Mouse (Mus musculus): ENCODE data around the gene Caskin1. TPM values are rescaled to one million over a fixed set of nuclear protein-coding genes. Genes with fewer than 3 reads are reported as not detected.

Gene Caskin1
- polyA plus RNA-seq, 1 experiment = 1.7 TPM

DNA sequence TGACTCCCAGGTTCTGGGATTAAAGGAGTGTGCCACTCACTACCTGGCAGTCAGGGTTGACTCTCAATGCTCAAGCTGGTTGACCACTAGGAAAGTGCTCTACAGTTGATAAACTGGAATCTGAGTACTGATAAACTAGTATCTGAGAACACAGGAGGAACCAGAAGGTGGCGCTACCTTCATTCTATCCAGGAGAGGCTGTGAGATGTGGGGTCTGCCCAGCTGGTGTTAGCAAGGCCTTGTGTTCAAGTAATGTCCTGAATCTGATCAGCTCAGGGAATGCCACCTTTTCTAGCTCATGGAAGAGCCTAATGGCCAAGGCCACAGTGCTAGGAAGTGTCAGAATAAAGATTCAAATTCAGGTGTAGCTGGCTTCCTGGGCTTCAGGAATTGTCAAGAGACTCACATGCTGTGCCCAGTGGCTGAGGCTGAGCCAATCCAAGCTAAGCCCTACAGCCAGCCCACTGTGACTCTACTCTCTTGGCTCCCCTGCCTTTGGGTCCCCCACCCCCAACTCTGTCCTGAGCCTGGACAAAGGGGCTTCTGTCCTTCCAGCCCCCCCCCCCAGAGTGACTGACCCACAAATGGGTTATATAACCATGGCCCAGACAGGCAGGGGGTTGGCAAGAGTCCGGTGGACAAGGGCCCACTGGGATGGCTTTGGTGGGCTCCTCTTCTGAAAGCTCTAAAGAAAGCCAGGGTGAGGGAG is 6.4 kb downstream of the Caskin1 start:
- no peak for DNase-seq (ENCODE audit: low read depth)

DNA sequence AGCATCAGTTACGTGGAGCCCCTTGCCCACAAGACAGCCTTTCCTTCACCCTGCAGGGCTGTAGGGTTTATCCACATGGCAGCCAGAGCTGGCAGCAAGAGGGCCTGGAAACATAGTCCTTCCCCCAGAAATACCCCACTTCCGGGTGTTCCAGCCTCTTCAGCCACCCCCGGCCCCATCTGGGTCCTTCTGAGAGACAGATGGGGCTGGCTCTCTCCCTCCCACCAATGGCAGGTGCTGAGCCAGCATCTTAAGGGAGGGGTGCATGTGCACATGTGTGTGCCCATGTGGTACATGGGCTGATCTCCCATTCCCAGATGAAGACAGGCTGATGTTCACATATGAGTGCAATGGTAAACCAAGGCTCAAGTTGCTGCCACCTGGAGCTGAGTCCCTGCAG is 7.0 kb downstream of the Caskin1 start:
- DNase-seq (ENCODE audit: low read depth) = no peak

DNA sequence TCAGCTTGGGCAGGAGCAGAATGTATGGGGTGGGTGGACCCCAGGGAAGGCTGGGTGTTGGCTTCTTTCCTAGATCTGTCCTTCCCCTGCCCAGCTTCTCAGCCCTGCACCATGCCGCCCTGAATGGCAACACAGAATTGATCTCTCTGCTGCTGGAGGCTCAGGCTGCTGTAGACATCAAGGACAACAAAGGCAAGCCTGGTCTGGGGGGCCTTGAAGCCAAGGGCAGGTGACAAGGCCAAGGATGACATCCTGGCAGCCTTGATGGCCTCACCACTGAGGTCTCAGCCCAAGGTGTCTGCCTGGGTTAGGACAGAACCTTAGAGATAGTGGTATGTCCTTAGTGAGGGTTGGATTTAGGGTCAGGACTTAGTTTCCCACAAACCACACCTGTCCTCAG is 7.6 kb downstream of the Caskin1 start:
- no peak for DNase-seq (ENCODE audit: low read depth)

DNA sequence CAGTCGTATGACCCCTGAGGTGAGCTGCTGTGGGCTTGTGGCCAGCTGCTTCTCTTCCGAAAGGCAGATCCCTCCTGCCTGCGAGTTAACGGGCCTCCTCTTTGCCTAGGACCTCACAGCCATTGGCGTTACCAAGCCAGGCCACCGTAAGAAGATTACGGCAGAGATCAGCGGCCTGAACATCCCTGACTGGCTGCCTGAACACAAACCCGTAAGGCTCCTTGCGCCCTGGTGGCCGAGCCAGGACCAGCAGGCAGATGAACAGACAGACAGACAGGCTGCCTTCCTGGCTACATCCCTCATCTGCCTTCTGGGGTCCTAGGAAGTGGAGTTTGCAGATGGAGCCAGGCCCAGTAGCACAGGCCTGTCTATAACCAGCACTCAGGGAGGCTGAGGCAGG is 13.8 kb downstream of the Caskin1 start:
- no peak for DNase-seq (ENCODE audit: low read depth)

DNA sequence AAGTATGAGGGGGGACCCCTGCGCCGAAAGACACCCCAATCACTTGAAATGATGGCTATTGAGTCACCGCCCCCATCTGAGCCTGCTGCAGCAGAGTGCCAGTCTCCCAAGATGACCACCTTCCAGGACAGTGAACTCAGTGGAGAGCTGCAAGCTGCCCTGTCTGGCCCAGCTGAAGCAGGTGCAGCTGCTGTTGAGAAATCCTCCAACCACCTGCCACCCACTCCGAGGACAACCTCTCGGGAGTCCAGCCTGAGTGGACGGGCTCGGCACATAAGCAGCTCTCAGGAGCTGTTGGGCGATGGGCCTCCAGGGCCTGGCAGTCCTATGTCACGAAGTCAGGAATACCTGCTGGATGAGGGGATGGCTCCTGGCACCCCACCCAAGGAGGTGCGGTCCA is 15.7 kb downstream of the Caskin1 start:
- no peak for DNase-seq (ENCODE audit: low read depth)

DNA sequence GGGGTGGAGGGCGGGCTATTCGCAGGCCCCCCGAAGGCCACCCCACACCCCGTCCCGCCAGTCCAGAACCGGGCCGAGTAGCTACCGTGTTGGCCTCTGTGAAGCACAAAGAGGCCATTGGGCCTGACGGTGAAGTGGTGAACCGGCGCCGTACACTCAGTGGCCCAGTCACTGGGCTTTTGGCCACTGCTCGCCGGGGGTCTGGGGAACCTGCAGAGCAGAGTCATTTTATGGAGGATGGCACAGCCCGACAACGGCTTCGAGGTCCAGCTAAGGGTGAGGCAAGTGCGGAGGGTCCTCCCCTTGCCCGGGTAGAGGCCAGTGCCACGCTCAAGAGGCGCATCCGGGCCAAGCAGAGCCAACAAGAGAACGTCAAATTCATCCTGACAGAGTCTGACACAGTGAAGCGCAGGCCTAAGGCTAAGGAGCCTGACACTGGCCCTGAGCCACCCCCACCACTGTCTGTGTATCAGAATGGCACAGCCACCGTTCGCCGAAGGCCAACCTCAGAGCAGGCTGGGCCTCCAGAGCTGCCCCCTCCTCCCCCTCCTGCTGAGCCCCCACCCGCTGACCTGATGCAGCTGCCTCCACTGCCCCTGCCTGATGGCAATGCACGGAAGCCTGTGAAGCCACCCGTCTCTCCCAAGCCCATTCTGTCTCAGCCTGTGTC is 17.0 kb downstream of the Caskin1 start:
- no peak for DNase-seq (ENCODE audit: low read depth)

DNA sequence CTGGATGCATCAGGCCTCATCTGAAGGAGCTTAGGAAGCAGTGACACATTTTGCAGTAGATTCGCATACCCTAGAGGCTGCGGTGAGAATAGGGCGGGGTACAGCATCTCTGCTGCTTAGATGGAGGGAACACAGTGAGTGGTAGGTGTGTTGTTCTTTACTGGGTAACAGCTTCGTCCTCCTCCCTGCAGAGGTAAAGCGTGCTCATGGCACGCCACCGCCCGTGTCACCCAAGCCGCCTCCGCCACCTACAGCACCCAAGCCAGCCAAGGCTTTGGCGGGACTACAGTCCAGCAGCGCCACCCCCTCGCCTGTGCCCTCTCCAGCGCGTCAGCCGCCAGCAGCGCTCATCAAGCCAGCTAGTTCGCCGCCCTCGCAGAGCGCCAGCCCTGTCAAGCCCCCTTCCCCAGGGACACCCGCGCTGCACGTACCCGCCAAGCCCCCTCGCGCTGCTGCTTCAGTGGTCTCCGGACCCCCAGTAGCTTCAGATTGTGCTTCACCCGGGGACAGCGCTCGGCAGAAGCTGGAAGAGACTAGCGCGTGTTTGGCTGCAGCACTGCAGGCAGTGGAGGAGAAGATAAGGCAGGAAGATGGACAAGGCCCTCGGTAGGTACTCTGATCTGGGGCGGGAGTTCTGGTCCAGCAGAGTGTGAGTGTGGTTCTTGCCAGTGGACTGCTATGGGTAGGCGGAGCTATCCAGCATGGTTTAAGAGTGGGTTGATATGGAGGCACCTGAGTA is 18.1 kb downstream of the Caskin1 start:
- DNase-seq (ENCODE audit: low read depth) = no peak

DNA sequence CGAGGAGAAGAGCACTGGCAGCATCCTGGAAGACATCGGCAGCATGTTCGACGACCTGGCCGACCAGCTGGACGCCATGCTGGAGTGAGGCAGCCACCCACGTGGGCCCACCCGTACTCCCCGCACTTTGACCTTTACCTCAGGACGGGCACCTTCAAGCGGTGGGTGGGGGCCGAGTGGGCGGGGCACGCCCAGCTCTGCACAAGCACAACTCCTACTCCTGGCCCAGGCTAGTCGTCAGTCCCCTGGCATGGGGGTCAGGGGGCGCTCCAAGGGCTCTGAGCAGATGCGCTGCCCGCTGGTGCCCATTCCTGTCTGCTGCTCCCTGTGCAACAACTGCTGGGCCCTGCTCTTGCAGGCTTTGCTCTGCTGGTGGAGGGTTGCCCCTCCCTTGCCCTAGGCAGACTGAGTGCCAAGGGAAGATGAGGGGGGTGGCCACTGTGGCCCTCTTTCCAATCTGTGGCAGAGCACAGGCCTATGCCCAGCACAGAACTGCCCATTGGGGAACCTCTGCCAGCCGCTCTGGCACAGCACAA is 18.8 kb downstream of the Caskin1 start:
- no peak for DNase-seq (ENCODE audit: low read depth)

DNA sequence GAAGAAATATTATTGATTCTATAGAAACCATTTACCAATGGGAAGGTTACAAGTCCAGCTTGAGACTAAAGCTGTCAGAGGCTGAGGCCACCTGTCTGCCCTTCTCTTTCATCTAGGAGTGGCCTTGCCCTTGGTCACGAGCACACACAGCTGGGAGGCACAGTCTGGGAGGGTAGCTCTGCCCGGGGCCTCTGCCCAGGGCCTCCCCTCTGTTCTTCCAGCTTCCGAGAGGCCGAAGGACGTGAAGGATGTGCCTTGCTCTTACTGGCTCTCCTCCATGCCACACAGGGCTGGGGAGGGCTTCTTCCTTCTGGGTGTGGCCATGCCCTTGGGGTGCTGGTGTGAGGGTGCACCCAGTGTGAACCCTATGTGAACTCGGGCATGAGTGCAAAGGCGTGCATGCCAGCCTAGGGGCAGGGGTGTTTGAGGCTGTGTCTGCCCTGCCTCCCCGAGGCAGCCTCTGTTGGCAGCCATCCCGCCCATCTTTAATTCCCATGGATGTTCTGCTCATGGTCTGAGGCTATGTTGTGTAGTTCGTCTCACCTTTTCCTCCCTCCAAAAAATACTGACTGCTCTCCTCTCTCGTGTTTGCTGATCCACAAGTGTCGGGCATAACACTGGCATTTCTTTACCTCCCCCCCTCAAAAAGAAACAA is 19.5 kb downstream of the Caskin1 start:
- DNase-seq (ENCODE audit: low read depth) = no peak

DNA sequence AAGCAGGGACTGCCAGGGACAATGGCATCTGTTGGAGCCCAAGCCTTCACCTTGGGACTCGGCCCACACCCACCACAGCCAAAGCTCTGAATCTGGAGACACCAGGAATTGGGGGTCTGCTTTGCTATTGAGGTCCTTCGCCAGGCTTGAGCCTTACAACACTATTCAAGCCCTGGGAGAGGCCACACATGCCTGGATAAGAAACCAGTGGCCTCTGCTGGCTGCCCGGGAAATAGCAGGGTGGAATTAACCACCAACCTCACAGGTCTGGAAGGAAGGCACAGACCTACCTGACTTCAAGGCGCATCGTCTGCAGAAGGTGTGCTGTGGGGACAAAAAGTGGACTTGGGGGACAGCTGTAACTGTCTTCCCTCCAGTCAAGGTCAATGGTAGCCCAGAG is 25.2 kb downstream of the Caskin1 start:
- no peak for DNase-seq (ENCODE audit: low read depth)

DNA sequence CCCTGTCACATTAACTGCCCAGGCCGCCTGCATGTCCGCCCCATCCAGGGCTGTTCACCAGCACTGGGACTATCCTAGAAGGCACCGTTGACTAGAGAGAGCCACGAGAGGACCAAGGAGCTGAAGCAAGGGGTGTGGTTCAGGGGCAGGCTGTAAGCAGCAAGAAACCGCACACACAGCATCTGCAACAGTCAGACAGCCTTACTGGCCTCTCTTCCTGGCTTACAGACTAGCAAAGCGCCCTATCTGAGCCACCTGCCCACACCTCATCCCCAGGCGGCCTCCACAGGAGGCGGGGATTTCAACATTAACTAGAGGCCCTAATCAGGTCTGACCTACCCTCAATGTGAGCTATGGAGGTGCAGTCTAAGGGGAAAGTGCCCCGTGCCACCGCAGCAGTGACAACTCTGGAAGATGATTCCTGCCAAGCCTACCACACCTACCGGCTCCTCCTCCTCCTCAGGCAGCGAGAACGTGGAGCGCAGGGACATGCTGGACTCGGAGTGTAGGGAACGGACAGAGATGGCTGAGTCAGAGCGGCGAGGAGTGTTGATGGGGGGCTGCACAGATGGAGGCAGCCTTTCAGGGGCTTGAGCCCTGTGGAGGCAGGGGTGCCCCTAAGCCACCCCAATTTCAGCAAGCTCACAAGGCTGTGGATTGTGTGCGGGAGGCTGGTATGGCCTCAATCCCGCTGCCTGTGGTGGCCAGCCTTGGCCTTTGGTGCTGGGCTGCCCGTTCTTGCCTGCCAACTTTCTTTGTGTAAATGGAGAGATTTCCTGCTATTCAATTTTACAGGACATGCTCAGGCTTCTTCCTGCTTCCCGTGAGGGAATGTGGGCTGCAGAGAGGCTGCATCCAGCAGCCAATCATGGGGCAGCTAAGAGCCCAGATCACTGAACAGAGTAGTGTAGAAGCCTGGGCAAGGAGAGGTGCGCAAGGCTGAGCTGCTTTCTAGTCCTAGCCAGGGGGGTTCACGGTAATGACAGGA is 26.2 kb downstream of the Caskin1 start:
- DNase-seq (ENCODE audit: low read depth) = no peak

DNA sequence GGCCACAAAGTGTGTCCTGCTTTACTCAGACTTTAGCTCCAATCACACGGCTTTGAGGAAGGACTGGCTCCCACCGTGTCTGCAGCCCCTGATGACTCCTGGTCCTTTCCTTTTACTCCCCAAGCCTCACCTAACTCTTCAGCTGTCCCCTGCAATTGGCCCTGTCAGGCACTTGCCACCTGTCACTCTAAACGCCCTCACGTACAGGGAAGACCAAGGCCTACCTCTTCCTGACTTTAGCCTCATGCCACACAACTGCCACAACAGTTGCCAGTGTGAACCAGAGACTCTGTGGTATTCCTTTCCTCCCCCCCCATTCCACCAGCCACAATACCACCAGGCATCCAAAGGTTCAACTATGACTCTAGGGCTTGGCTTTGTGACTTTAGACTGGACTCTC is 32.0 kb downstream of the Caskin1 start:
- DNase-seq (ENCODE audit: low read depth) = no peak

DNA sequence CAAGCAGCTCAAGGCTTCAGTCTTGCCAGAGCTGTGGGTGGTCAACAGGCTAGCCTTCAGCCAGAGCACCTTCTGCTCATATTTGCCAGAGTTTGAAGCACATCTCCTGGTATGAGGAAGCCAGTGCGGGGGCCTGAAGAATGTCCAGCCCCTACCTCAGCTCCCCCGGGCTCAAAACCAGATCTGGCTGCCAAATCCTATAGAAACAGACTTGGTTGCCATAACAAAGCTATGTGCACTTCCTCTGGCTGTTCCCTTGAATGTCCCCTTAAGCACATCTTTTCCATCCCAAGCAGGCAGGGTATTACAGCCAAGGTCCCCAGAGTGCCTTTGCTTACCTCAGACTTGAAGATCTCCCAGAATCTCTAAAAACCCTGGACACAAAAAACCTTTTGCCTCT is 36.3 kb downstream of the Caskin1 start:
- no peak for DNase-seq (ENCODE audit: low read depth)

DNA sequence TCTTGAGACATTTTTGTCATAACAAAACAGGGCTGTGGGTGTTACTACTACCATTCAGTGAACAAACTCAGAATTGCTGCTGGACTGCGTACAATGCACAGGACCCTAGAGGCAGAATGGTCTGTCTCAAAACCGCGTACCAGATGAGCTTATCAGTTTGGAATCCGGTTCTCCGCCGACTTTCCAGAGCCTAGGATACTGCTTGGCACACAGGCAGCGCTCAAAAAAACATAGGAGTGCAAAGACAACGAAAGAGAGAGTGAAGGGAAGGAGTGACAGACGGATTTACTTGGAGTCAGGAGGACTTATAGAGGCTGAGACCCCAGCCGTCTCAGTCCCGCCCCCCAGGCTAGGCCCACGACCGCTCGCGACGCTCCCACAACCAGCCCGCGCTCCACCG is 38.9 kb downstream of the Caskin1 start:
- no peak for DNase-seq (ENCODE audit: low read depth)

DNA sequence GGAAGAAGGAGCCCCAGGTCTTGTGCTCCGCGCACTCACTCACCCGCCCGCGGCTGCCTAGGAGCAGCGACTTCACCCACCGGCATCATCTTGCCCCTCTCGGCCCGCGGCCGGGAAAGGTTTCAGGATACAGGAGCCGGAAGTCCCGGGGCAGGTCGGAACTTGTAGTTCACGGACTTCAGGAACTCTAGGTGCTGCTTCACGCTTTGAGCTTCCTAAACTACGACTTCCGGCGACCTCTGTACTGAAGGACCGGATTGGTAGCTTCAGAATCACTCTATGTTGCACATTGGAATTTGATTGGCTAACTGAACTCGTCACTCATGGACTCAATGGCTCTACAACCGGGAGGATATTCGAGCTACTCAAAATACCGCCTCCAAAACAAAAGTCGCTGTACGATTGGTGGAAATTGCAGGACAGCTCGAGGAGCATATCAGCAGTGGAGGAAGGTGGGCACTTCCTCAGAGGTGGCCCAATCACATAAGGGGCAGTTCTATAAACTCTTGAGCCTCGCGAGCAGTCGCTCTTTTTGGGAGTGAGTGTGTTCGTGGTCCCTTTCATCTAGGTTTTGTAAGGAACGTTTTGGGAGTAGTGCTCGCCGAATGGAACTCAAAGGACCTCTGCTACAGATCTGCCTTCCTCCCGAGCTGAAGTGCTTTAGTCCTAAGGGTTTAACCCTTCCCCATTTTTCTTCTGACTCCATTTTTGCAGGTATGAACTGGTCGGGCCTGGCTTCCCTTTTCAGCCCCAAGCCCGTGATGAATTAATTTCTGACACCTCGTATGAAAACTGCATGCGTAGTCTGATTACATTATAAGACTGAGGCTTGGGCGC is 39.5 kb downstream of the Caskin1 start, which contains the start of gene Traf7:
Gene Traf7 (minus strand): TSS at position 216 of the 837 bp plus-strand sequence.
- peak; percentile 100 for DNase-seq (ENCODE audit: low read depth)

DNA sequence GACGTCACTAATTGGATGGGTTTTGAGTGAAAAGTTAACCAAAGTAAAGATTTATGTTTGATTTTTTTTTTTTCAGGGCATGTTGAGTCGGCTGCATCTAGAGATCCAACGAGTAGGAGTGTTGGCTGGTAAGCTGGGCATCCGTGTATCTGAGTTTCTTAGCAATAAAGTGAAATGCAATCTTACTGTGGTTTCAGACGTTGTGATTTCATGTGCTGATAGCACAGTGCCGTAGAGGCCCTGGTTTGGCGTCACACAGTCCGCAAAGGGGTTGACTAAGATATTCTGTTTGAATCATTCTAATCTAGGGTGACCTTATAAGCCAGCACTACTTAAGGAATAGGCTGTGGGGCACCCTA is 40.1 kb downstream of the Caskin1 start:
- DNase-seq (ENCODE audit: low read depth) = no peak

DNA sequence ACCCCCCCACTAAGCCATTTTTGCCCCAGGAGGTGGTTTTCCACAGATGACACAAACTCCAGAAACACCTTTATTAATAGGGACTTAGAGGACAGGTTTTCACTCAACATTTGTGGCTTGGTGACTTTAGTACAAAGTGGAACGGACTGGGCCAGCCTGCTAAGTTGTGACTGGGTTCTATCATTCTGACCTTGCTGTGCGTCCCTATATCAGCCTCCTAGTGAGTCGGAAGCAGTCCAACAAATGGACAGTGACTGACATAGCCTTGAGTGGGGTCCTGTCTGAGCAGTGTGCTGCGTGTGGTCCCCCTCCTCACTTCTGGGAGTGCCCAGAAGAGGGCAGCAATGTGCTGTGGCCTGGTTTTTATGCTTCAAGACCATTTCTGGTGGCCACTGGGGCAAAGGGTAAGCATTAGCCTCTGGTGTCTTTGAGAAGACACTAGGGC is 40.6 kb downstream of the Caskin1 start:
- no peak for DNase-seq (ENCODE audit: low read depth)

DNA sequence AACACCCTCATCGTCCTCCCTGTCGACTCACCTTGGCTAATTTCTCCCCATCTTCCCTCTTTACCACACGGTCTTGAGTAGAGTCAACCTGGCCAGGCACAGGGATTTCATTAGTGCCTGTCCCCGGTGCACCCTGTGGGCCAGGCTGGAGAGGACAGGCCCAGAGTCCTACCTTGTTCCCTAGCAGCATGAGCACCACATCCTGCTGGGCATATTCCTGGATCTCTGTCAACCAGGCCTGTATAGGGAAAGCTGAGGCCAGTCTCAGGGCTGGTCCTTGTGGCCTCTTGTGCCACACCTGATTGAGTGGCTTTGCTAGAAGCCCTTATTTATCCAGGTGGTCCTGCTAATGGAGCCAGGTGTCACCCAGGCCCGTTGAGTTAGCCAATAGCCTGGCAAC is 41.5 kb downstream of the Caskin1 start:
- DNase-seq (ENCODE audit: low read depth) = no peak

DNA sequence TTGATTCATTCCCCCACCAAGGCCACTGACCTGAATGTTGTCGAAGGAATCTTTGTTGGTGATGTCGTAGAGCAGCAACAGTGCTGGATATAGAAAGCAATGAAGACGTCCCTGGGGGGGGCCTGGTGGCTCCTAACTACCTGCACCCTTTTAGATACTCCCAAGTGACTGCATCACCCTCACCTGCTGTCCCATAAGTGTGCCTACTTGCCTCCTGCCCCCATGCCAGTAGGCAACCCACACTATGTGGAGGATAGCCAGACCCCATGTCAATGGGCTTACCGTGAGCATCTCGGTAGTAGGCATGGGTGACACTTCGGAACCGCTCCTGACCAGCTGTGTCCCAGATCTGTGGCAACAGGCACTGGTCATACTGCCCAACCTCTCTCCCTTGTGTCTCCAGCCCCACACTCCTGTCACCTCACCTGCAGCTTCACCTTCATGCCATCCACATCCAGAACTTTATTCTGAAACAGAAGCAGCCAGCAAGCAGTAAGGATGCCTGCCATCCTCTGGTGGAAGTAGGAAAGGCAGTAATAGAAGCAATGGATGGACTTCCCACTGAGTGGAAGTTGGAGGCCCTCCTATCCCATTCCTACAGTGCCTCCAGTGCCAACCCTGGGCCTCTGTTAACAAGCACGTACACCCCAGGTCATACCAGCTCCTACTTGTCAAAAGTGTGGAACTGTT is 42.1 kb downstream of the Caskin1 start:
- DNase-seq (ENCODE audit: low read depth) = no peak
